Comparison of ENCODE assay signal across 22 mouse cellular contexts in genomic region chr10:69862829-69863228, GRCm38 (mm10).
DNase-seq lines count a peak whose midpoint lies in the region; ATAC-seq and TF ChIP-seq lines count a peak whose summit lies in the region.
"Had no signal": no experiment of that assay in that cellular context is flagged by ENCODE, and none has a peak within 500 bp of the region (broad histone marks: within the 10 kb centered on the region; RNA-seq: fewer than 3 reads in every experiment).

No protein-coding gene starts in this region.

- intact Hi-C loops in heart, postnatal 36 days (cut with DNase I): no loop called here

- H3K36me3 ChIP-seq in forebrain, embryonic 11.5 days (ENCODE audit: control insufficient read depth, insufficient read depth, low read length): no peaks in the 10 kb centered on the region
- no peaks in the 10 kb centered on the region for H3K36me3 ChIP-seq in forebrain, embryonic 15.5 days
- H3K36me3 ChIP-seq in heart, embryonic 14.5 days (ENCODE audit: control insufficient read depth, insufficient read depth, low read length): peaks cover 6% of the 10 kb centered on the region; the same call in 1 of the 2 replicates
- no peaks in the 10 kb centered on the region for H3K36me3 ChIP-seq in hindbrain, postnatal 0 days (ENCODE audit: insufficient read depth, low read length)
- no peaks in the 10 kb centered on the region for H3K36me3 ChIP-seq in hindbrain, embryonic 11.5 days (ENCODE audit: control insufficient read depth, insufficient read depth, low read length)
- H3K36me3 ChIP-seq: embryonic facial prominence, embryonic 13.5 days; kidney, embryonic 15.5 days; neural tube, embryonic 12.5 days had no signal

- no peak overlapping the region for H3K4me3 ChIP-seq in forebrain, embryonic 11.5 days (ENCODE audit: low read depth, low read length)
- no peak overlapping the region for H3K4me3 ChIP-seq in forebrain, embryonic 15.5 days
- H3K4me3 ChIP-seq in heart, embryonic 14.5 days (ENCODE audit: control insufficient read depth in 1 of 2, insufficient read depth in 1 of 2, low read depth in 1 of 2, low read length in 2 of 2): no peak overlapping the region
- H3K4me3 ChIP-seq in hindbrain, postnatal 0 days (ENCODE audit: low read length): no peak overlapping the region
- no peak overlapping the region for H3K4me3 ChIP-seq in hindbrain, embryonic 11.5 days (ENCODE audit: low read depth, low read length)
- H3K4me3 ChIP-seq: embryonic facial prominence, embryonic 13.5 days; erythroblast, embryonic 14.5 days; forebrain, embryonic 13.5 days; kidney, embryonic 15.5 days; neural tube, embryonic 12.5 days had no signal

- no peak overlapping the region for H3K9ac ChIP-seq in forebrain, embryonic 11.5 days (ENCODE audit: low read length)
- H3K9ac ChIP-seq in forebrain, embryonic 15.5 days (replicated peaks): no peak overlapping the region
- H3K9ac ChIP-seq in heart, embryonic 14.5 days (ENCODE audit: low read length): peak overlapping the region; percentile 13; the same call in 1 of the 2 replicates
- no peak overlapping the region for H3K9ac ChIP-seq in hindbrain, postnatal 0 days (replicated peaks; ENCODE audit: low read length)
- no peak overlapping the region for H3K9ac ChIP-seq in hindbrain, embryonic 11.5 days (ENCODE audit: low read depth, low read length)
- H3K9ac ChIP-seq: embryonic facial prominence, embryonic 13.5 days; forebrain, embryonic 13.5 days; kidney, embryonic 15.5 days; neural tube, embryonic 12.5 days had no signal

- WGBS in forebrain, embryonic 11.5 days: 68% methylated on average over 8 of the region's 8 CpGs
- 75% methylated on average over 8 of the region's 8 CpGs for WGBS in forebrain, embryonic 15.5 days
- 24% methylated on average over 8 of the region's 8 CpGs for WGBS in heart, embryonic 14.5 days
- WGBS in hindbrain, postnatal 0 days: 54% methylated on average over 8 of the region's 8 CpGs
- 63% methylated on average over 8 of the region's 8 CpGs for WGBS in hindbrain, embryonic 11.5 days

- H3K4me2 ChIP-seq in forebrain, embryonic 11.5 days (ENCODE audit: low read depth, low read length, severe bottlenecking): no peak overlapping the region
- H3K4me2 ChIP-seq in forebrain, embryonic 15.5 days (replicated peaks): no peak overlapping the region
- no peak overlapping the region for H3K4me2 ChIP-seq in heart, embryonic 14.5 days (ENCODE audit: low read length)
- no peak overlapping the region for H3K4me2 ChIP-seq in hindbrain, postnatal 0 days (ENCODE audit: low read depth, low read length)
- H3K4me2 ChIP-seq in hindbrain, embryonic 11.5 days (replicated peaks; ENCODE audit: low read depth, low read length): no peak overlapping the region
- H3K4me2 ChIP-seq: embryonic facial prominence, embryonic 13.5 days; forebrain, embryonic 13.5 days; kidney, embryonic 15.5 days; neural tube, embryonic 12.5 days had no signal

- no peaks in the 10 kb centered on the region for H3K27me3 ChIP-seq in forebrain, embryonic 11.5 days (ENCODE audit: control insufficient read depth, insufficient read depth, low read length)
- H3K27me3 ChIP-seq in forebrain, embryonic 15.5 days: no peaks in the 10 kb centered on the region
- no peaks in the 10 kb centered on the region for H3K27me3 ChIP-seq in heart, embryonic 14.5 days (ENCODE audit: control insufficient read depth, insufficient read depth, low read length)
- H3K27me3 ChIP-seq in hindbrain, postnatal 0 days (ENCODE audit: insufficient read depth, low read length): no peaks in the 10 kb centered on the region
- H3K27me3 ChIP-seq in hindbrain, embryonic 11.5 days (ENCODE audit: control insufficient read depth, insufficient read depth, low read length): no peaks in the 10 kb centered on the region
- H3K27me3 ChIP-seq: embryonic facial prominence, embryonic 13.5 days; forebrain, embryonic 13.5 days; kidney, embryonic 15.5 days; neural tube, embryonic 12.5 days had no signal

- no peaks in the 10 kb centered on the region for H3K9me3 ChIP-seq in forebrain, embryonic 11.5 days (ENCODE audit: control insufficient read depth, low read length)
- no peaks in the 10 kb centered on the region for H3K9me3 ChIP-seq in forebrain, embryonic 15.5 days
- no peaks in the 10 kb centered on the region for H3K9me3 ChIP-seq in heart, embryonic 14.5 days (ENCODE audit: control insufficient read depth, low read length)
- no peaks in the 10 kb centered on the region for H3K9me3 ChIP-seq in hindbrain, postnatal 0 days (ENCODE audit: low read length)
- H3K9me3 ChIP-seq in hindbrain, embryonic 11.5 days (ENCODE audit: control insufficient read depth, low read length): no peaks in the 10 kb centered on the region
- H3K9me3 ChIP-seq: embryonic facial prominence, embryonic 13.5 days; forebrain, embryonic 13.5 days; kidney, embryonic 15.5 days; neural tube, embryonic 12.5 days had no signal

- no peak overlapping the region for H3K27ac ChIP-seq in forebrain, embryonic 11.5 days (ENCODE audit: low read depth, low read length)
- H3K27ac ChIP-seq in forebrain, embryonic 15.5 days (replicated peaks): no peak overlapping the region
- peak overlapping the region; percentile 42 to 57 for H3K27ac ChIP-seq in heart, embryonic 14.5 days (replicated peaks in 1 of 2; ENCODE audit: control insufficient read depth in 1 of 2, insufficient read depth in 1 of 2, low read depth in 2 of 2, low read length in 2 of 2)
- H3K27ac ChIP-seq in hindbrain, postnatal 0 days: 0 out of 2 replicates have a peak overlapping the region, but pooled peaks have one; percentile 20
- H3K27ac ChIP-seq in hindbrain, embryonic 11.5 days (ENCODE audit: low read depth, low read length): no peak overlapping the region
- H3K27ac ChIP-seq: embryonic facial prominence, embryonic 13.5 days; forebrain, embryonic 13.5 days; kidney, embryonic 15.5 days; neural tube, embryonic 12.5 days had no signal

- no peak for TF ChIP-seq CTCF in hindbrain, postnatal 0 days (IDR thresholded peaks at IDR 0.05; ENCODE audit: low read depth)

- no peak for ATAC-seq in forebrain, embryonic 11.5 days (replicated peaks; ENCODE audit: low FRiP score)
- ATAC-seq in forebrain, embryonic 15.5 days (replicated peaks): no peak
- no peak for ATAC-seq in heart, embryonic 14.5 days (ENCODE audit: insufficient number of reproducible peaks, insufficient read depth, low FRiP score, low read depth)
- ATAC-seq in hindbrain, postnatal 0 days: no peak
- no peak for ATAC-seq in hindbrain, embryonic 11.5 days (ENCODE audit: low FRiP score)
- ATAC-seq: forebrain, embryonic 13.5 days had no signal

- H3K4me1 ChIP-seq in forebrain, embryonic 11.5 days (replicated peaks; ENCODE audit: control insufficient read depth, insufficient read depth, low read length): no peaks in the 10 kb centered on the region
- peaks cover 35% of the 10 kb centered on the region for H3K4me1 ChIP-seq in forebrain, embryonic 15.5 days
- peaks cover 9 to 25% of the 10 kb centered on the region in 2 experiments for H3K4me1 ChIP-seq in heart, embryonic 14.5 days (ENCODE audit: control insufficient read depth in 2 of 2, insufficient read depth in 2 of 2, low read length in 2 of 2)
- peaks cover 8% of the 10 kb centered on the region for H3K4me1 ChIP-seq in hindbrain, postnatal 0 days (ENCODE audit: insufficient read depth, low read length)
- H3K4me1 ChIP-seq in hindbrain, embryonic 11.5 days (replicated peaks; ENCODE audit: control insufficient read depth, insufficient read depth, low read length): 0 out of 2 replicates have a peak, but pooled peaks cover 2% of the 10 kb centered on the region

- DNase-seq in forebrain, embryonic 11.5 days (ENCODE audit: low spot score): peak; percentile 34
- DNase-seq in heart, postnatal 36 days: no peak
- no peak for DNase-seq in hindbrain, postnatal 0 days (ENCODE audit: low spot score)
- no peak for DNase-seq in hindbrain, embryonic 11.5 days (ENCODE audit: low spot score)
- no peak for DNase-seq in yolk sac, embryonic 10.5 days (ENCODE audit: low spot score)
- DNase-seq: adrenal gland, adult 8-10 months; cerebellum, adult 18-20 months; cerebellum, postnatal 36 days; embryo, embryonic 11 days; kidney, adult 11 months; kidney, postnatal 36 days; layer of hippocampus, postnatal 36 days; lung, postnatal 4 days; midbrain, embryonic 14.5 days; thymus, postnatal 14 days had no signal

Comparison
In these comparisons a context has a peak if more than half of its experiments do, and no peak if none do; other contexts are left out.
1. H3K27ac ChIP-seq: peak in heart, embryonic 14.5 days (2 of 2) and hindbrain, postnatal 0 days (single experiment); none in forebrain, embryonic 11.5 days (single experiment), forebrain, embryonic 15.5 days (single experiment) and hindbrain, embryonic 11.5 days (single experiment).